In genomic region chr6:134065018-134065725, GRCm38 (mm10) we compare ENCODE assay signal across 13 mouse cellular contexts. TPM values are rescaled to one million over a fixed set of nuclear protein-coding genes. Genes with fewer than 3 reads are reported as not detected.
DNase-seq lines count a peak whose midpoint lies in the region; ATAC-seq and TF ChIP-seq lines count a peak whose summit lies in the region.
"Had no signal": no experiment of that assay in that cellular context is flagged by ENCODE, and none has a peak within 500 bp of the region (broad histone marks: within the 10 kb centered on the region; RNA-seq: fewer than 3 reads in every experiment).

No protein-coding gene starts in this region.

- in situ Hi-C loops in CH12.LX (cut with MboI; ENCODE audit: low pct_ligation_motif_present, low pct_unique_long_range_greater_than_20kb, low sequenced_read_pairs) = no loop called here

- H3K27me3 ChIP-seq in liver, adult 2 months (ENCODE audit: control insufficient read depth, insufficient read depth, low read length) = no peaks in the 10 kb centered on the region
- no peaks in the 10 kb centered on the region for H3K27me3 ChIP-seq in liver, embryonic 11.5 days (replicated peaks; ENCODE audit: control insufficient read depth, insufficient read depth, low read length)
- no peaks in the 10 kb centered on the region for H3K27me3 ChIP-seq in CH12.LX (replicated peaks)
- H3K27me3 ChIP-seq: heart, embryonic 12.5 days had no signal

- no peak overlapping the region for H3K4me3 ChIP-seq in liver, adult 2 months (ENCODE audit: insufficient read depth, low read depth, low read length)
- no peak overlapping the region for H3K4me3 ChIP-seq in liver, embryonic 11.5 days (ENCODE audit: low read depth, low read length)
- H3K4me3 ChIP-seq in CH12.LX (replicated peaks in 1 of 3; ENCODE audit: low read depth in 2 of 3, low read length in 2 of 3, poor library complexity in 1 of 3) = no peak overlapping the region
- H3K4me3 ChIP-seq: erythroblast, embryonic 14.5 days; gastrocnemius, adult 2 months; heart, embryonic 12.5 days had no signal

- peaks cover 17% of the 10 kb centered on the region for H3K4me1 ChIP-seq in liver, adult 2 months (ENCODE audit: control insufficient read depth, insufficient read depth, low read length)
- H3K4me1 ChIP-seq in liver, embryonic 11.5 days (replicated peaks; ENCODE audit: control insufficient read depth, insufficient read depth, low read length) = peaks cover 4% of the 10 kb centered on the region
- peaks cover 18 to 75% of the 10 kb centered on the region in 2 experiments for H3K4me1 ChIP-seq in CH12.LX (ENCODE audit: control insufficient read depth in 1 of 2, insufficient read depth in 2 of 2)

- peaks cover 47% of the 10 kb centered on the region for H3K79me2 ChIP-seq in liver, adult 2 months (ENCODE audit: control insufficient read depth, insufficient read depth, low read length)
- peaks cover 22% of the 10 kb centered on the region for H3K79me2 ChIP-seq in CH12.LX (replicated peaks; ENCODE audit: control insufficient read depth, extremely low read depth, insufficient read depth, poor library complexity, severe bottlenecking)

- TF ChIP-seq EP300 in CH12.LX (IDR thresholded peaks at IDR 0.05; ENCODE audit: low read length) = no peak

- no peak for TF ChIP-seq CTCF in liver, adult 2 months (IDR thresholded peaks at IDR 0.05; ENCODE audit: low read depth, low read length)
- TF ChIP-seq CTCF in CH12.LX (conservative IDR thresholded peaks at IDR 0.05 in 1 of 2, IDR thresholded peaks at IDR 0.05 in 1 of 2; ENCODE audit: low read depth in 2 of 2, low read length in 2 of 2) = no peak

- 0 out of 2 replicates have a peak overlapping the region, but pooled peaks have one; percentile 4 for H3K27ac ChIP-seq in liver, adult 2 months (replicated peaks; ENCODE audit: insufficient read depth, low read depth, low read length)
- no peak overlapping the region for H3K27ac ChIP-seq in liver, embryonic 11.5 days (ENCODE audit: low read depth, low read length)
- no peak overlapping the region for H3K27ac ChIP-seq in CH12.LX (ENCODE audit: insufficient read depth, low read depth)
- H3K27ac ChIP-seq: gastrocnemius, adult 2 months; hindbrain, postnatal 0 days had no signal

- no peaks in the 10 kb centered on the region for H3K36me3 ChIP-seq in liver, adult 2 months (ENCODE audit: control insufficient read depth, insufficient read depth, low read length)
- no peaks in the 10 kb centered on the region for H3K36me3 ChIP-seq in liver, embryonic 11.5 days (ENCODE audit: control insufficient read depth, insufficient read depth, low read length)
- peaks cover 0 to 76% of the 10 kb centered on the region in 2 experiments for H3K36me3 ChIP-seq in CH12.LX (replicated peaks in 1 of 2; ENCODE audit: control insufficient read depth in 1 of 2, insufficient read depth in 1 of 2, low read length in 1 of 2)

- no peak overlapping the region for H3K4me2 ChIP-seq in liver, embryonic 11.5 days
- no peak overlapping the region for H3K4me2 ChIP-seq in CH12.LX (ENCODE audit: insufficient read depth, low read depth, poor library complexity, severe bottlenecking)
- H3K4me2 ChIP-seq: heart, embryonic 12.5 days had no signal

- ATAC-seq in liver, embryonic 11.5 days (replicated peaks; ENCODE audit: low FRiP score) = no peak
- ATAC-seq in granulocyte monocyte progenitor cell, adult 5-6 weeks (replicated peaks; ENCODE audit: poor library complexity, severe bottlenecking) = peak; percentile 83
- ATAC-seq in megakaryocyte progenitor cell, adult 5-6 weeks (replicated peaks; ENCODE audit: poor library complexity) = peak; percentile 79
- ATAC-seq in frontal cortex, adult (ENCODE audit: low TSS enrichment) = no peak
- ATAC-seq: activated CD4-positive, CD25-positive, alpha-beta regulatory T cell, adult 4 months; hindbrain, postnatal 0 days had no signal

- H3K9ac ChIP-seq in liver, adult 2 months (ENCODE audit: low read depth, low read length) = no peak overlapping the region
- no peak overlapping the region for H3K9ac ChIP-seq in liver, embryonic 11.5 days (ENCODE audit: low read depth, low read length)
- H3K9ac ChIP-seq in CH12.LX (ENCODE audit: insufficient read depth, low read depth) = no peak overlapping the region
- H3K9ac ChIP-seq: heart, embryonic 12.5 days had no signal

- WGBS in liver, adult 2 months = 60% methylated on average over 11 of the region's 11 CpGs
- 70% methylated on average over 11 of the region's 11 CpGs for WGBS in liver, embryonic 11.5 days

- TF ChIP-seq POLR2A in liver, adult 2 months (IDR thresholded peaks at IDR 0.05; ENCODE audit: extremely low read depth, insufficient read depth, low read length) = no peak
- TF ChIP-seq POLR2A in CH12.LX (IDR thresholded peaks at IDR 0.05; ENCODE audit: low read depth, low read length) = no peak

- dilution Hi-C loops in CH12.LX (cut with MboI; ENCODE audit: extremely low pct_ligation_motif_present, extremely low pct_unique_long_range_greater_than_20kb, low sequenced_read_pairs) = no loop called here

- no peaks in the 10 kb centered on the region for H3K9me3 ChIP-seq in liver, embryonic 11.5 days (ENCODE audit: control insufficient read depth, low read length)
- H3K9me3 ChIP-seq in CH12.LX (replicated peaks; ENCODE audit: low read length) = no peaks in the 10 kb centered on the region
- H3K9me3 ChIP-seq: heart, embryonic 12.5 days had no signal

- DNase-seq in liver, adult 2 months (ENCODE audit: extremely low read depth, low read depth, low spot score) = peak; percentile 72
- no peak for DNase-seq in liver, embryonic 11.5 days (ENCODE audit: low spot score)
- peak; percentile 51 for DNase-seq in CH12.LX (ENCODE audit: extremely low read depth)
- no peak for DNase-seq in cerebellum, adult 11-12 months
- no peak for DNase-seq in ovary, postnatal 14 days (ENCODE audit: low spot score)
- DNase-seq: gastrocnemius, adult 2 months had no signal

- no peak for TF ChIP-seq RAD21 in CH12.LX (IDR thresholded peaks at IDR 0.05; ENCODE audit: low read depth, low read length)

TF ChIP-seq in CH12.LX, 34 proteins besides CTCF, POLR2A, EP300 and RAD21:
- TF ChIP-seq CHD2 (IDR thresholded peaks at IDR 0.05; ENCODE audit: low read length) = no peak
- TF ChIP-seq JUND (conservative IDR thresholded peaks at IDR 0.05; ENCODE audit: low read depth, low read length) = no peak
- no peak for TF ChIP-seq USF2 (conservative IDR thresholded peaks at IDR 0.05; ENCODE audit: low read depth, low read length)
- TF ChIP-seq TBP (conservative IDR thresholded peaks at IDR 0.05; ENCODE audit: low read depth, low read length) = no peak
- TF ChIP-seq MAX (IDR thresholded peaks at IDR 0.05; ENCODE audit: low read length) = no peak
- no peak for TF ChIP-seq ZMIZ1 (IDR thresholded peaks at IDR 0.05; ENCODE audit: low read depth, low read length)
TF ChIP-seq in CH12.LX: peak in this region for 0.

RNA-seq across cellular contexts. Expression of gene Etv6, which starts 29.7 kb away (rescaled TPM):
- 4.0 and 4.1 TPM in 2 replicates for total RNA-seq in liver, adult 2 months (2014; rRNA removed)
- 8.6 and 10.6 TPM in 2 replicates for polyA plus RNA-seq in liver, adult 2 months (2012; rRNA removed)
- 12.6 and 13.0 TPM in 2 replicates for polyA plus RNA-seq in liver, embryonic 11.5 days (2014; fragmentation: Nextera tagmentation; extraction: Ambion mirVana)
- total RNA-seq in CH12.LX (2012; rRNA removed) = 7.1 and 7.6 TPM in 2 replicates
- total RNA-seq in CH12.LX (2014; rRNA removed) = 8.1 and 10.1 TPM in 2 replicates
- 25.3 and 29.5 TPM in 2 replicates for polyA plus RNA-seq in CH12.LX (2012; ENCODE audit: insufficient read length, low read depth)
- 100 and 123 TPM in 2 replicates for total RNA-seq in granulocyte monocyte progenitor cell, adult 5-6 weeks (2014; fragmentation: Nextera tagmentation)
- 75.5 and 83.9 TPM in 2 replicates for total RNA-seq in granulocyte monocyte progenitor cell, adult 5-6 weeks (2017)
- 124 TPM in 2 replicates for total RNA-seq in megakaryocyte progenitor cell, adult 5-6 weeks (2015)
- 67.1 and 76.4 TPM in 2 replicates for total RNA-seq in megakaryocyte progenitor cell, adult 5-6 weeks (2017)

Comparison
In these comparisons a context has a peak if more than half of its experiments do, and no peak if none do; other contexts are left out.
1. DNase-seq: peak in liver, adult 2 months (single experiment) and CH12.LX (single experiment); none in liver, embryonic 11.5 days (single experiment), cerebellum, adult 11-12 months (single experiment) and ovary, postnatal 14 days (single experiment).
2. ATAC-seq: peak in granulocyte monocyte progenitor cell, adult 5-6 weeks (single experiment) and megakaryocyte progenitor cell, adult 5-6 weeks (single experiment); none in liver, embryonic 11.5 days (single experiment) and frontal cortex, adult (single experiment).
3. RNA of gene Etv6, which starts 29.7 kb away (total RNA-seq): 67.1 to 124 TPM in megakaryocyte progenitor cell, adult 5-6 weeks and 75.5 to 123 TPM in granulocyte monocyte progenitor cell, adult 5-6 weeks; 7.1 to 10.1 TPM in CH12.LX and 4.0 to 4.1 TPM in liver, adult 2 months; every median in the first group is over 4 times any median in the second.